Mouse (Mus musculus): ENCODE results near the gene Tfr2. TPM values are rescaled to one million over a fixed set of nuclear protein-coding genes. Genes with fewer than 3 reads are reported as not detected.
A peak's percentile ranks its signal among the peaks of the same experiment; 100 is the strongest.

Gene Tfr2
- total RNA-seq, 2 experiments from 2014 or later = 10.9 to 15.5 TPM

DNA sequence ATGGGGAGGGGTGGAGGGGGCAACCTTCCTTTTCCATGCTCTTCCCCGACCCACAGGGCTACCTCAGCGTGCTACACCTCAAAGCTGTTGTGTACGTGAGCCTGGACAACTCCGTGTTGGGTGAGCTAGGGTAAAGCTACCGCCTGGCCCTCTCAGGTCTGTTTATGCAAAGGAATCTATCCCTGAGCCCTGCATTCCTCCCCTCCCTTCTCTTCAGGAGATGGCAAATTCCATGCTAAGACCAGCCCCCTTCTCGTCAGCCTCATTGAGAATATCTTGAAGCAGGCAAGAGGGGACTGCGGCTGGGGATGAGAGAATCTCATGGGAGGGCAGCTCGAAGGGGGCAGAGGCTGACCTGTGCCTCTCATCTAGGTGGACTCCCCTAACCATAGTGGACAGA is 13.1 kb downstream of the Tfr2 start:
- DNase-seq (ENCODE audit: low spot score in 2 of 2) = no peak

GRCm38 (mm10) chr5:137583670-137584169 is 14.1 kb downstream of the Tfr2 start:
- peak; percentile 64 to 74 for DNase-seq (ENCODE audit: low spot score in 2 of 2)

- peak; percentile 56 to 70 for DNase-seq (ENCODE audit: low spot score in 2 of 2)
Measured at GRCm38 (mm10) chr5:137584976-137585375, 15.3 kb downstream of the Tfr2 start.

GRCm38 (mm10) chr5:137590507-137590906 is 20.9 kb downstream of the Tfr2 start:
- DNase-seq (ENCODE audit: low spot score in 2 of 2) = no peak

DNA sequence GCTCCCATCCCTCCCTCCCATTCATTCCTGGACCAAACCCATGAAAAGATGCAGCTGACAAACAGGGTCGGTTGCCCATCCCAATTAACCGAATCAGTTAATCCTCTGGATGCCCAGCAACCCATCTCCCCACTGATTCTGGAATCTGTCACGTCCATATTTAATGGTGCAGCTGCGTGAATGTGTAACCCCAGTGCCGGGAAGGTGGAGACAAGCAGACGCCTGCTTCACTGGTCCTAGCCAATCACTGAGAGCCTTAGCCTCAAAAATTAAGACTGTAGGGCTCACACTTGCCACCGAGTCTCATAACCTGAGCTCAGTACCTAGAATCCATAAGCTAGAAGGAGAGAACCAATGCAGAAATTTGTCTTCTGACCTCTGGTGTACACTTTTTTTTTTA is 26.3 kb downstream of the Tfr2 start:
- DNase-seq (ENCODE audit: low spot score in 2 of 2) = no peak

- no peak for DNase-seq (ENCODE audit: low spot score in 2 of 2)
Measured at GRCm38 (mm10) chr5:137596601-137597261, 27.1 kb downstream of the Tfr2 start.

- DNase-seq (ENCODE audit: low spot score in 2 of 2) = no peak
Measured at GRCm38 (mm10) chr5:137597625-137598024, 28.0 kb downstream of the Tfr2 start.

DNA sequence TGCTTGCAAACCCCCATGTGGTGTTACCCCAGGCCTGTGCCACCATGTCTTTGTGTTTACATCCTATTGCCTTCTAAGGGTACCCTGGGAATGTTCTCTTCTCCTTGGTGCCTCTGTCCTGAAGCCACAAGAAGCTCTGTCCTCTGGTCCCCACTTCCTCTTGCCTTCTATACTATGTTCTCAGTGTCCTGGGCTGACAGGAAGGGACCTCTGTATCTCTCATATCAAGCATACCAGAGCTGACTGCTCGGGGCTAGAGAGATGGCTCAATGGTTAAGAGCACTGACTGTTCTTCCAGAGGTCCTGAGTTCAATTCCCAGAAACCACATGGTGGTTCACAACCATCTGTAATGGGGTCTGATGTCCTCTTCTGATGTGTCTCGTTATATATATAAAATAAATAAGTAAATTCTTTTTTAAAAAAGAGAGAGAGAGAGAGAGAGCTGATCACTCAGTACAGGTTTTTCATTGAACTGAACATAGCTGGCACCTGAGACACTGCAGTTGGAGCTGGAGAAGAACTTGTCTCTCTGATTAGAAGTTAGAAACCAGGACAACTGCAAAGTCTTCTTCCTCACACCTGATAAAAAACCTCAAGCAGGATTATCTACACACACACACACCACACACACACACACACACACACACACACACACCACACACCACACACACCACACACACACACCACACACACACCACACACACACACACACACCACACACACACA is 28.6 kb downstream of the Tfr2 start:
- DNase-seq (ENCODE audit: low spot score in 2 of 2) = no peak

DNA sequence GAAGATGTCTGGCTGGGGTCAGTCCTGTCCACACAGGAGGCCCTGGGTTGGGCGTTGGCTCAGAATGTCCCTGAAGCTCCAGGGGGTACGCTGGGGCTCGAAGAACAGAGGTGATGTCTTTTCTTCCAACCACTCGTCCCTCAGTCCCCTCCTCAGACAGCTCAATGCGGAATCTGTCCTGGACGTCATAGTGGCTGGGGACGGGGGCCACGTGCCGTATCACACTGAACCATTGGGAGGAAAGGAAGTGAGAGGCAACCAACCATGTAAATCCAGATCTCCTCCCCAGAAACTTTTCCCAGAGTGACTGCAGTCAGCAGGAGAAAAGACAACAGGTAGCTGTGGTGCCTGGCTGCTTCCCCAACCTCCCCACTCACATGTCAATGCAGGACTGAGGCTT is 30.0 kb downstream of the Tfr2 start:
- DNase-seq (ENCODE audit: low spot score in 2 of 2) = no peak

DNA sequence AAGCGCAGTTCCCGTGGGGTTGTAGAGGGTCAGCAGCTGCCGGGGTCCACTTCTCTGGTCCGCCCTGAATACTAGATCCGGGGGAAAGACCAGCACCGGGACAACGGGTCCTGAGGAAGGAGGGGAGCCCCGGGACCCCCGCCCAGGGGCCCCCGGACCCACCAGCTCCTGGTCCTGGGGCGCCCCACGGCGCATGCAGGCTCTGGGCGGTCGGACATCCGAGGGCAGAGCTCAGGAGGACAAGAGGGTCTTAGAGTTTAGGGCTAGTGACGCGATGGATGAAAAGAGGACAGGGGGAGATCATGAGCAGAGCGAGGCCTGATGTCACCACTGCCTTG is 30.6 kb downstream of the Tfr2 start:
- DNase-seq (ENCODE audit: low spot score in 2 of 2) = no peak

DNA sequence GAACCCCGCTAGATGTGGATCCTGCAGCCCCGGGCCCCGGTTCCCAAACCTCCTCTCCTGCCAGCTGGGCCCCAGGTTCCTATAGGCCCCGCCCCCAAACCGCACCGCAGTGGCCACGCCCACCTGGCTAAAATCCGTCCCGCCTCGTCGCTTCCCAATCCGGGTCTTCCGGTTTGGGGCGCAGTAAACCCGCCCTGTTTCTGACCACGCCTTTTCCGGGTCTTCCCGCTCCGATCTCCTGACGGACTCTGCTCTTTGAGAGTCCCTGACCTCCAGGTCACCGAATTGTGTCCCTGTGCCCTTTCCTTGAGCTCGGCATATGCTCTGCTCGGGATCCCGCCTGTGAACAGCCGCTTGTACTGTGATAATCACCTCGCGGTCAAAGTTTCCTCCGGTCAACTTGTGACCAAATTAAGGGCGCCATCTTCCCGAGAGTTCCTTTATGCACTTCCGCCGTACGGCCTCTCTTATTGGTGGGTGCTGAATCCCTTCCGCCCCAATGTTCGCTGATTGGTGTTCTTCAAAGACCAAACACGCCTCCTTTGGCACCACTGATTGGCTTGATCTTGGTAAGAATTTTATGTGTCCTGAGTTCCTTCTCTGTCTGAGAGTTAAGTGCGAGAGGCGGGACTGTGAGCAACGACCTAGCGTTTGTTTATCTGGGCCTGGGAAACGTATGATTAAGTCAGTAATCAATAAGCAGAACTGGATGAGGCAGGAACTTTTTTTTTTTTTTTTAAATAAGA is 31.2 kb downstream of the Tfr2 start, which contains the start of gene Mospd3:
Mospd3 (minus strand) TSS at position 440 of the 746 bp plus-strand sequence.
- peak; percentile 96 to 98 for DNase-seq (ENCODE audit: low spot score in 2 of 2)

DNA sequence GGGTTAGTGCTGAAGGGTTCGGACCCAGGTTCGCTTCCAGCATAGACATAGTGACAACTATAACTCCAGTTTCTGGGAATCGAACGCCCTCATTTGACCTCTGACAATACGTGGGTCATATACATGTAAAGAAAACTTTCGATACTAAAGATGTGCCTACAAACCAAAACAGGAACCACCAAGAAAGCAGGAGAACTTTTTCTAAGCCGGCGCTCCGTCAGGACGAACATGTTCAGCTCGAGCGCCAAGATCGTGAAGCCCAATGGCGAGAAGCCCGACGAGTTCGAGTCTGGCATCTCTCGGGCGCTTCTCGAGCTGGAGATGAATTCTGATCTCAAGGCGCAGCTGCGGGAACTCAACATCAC is 31.7 kb downstream of the Tfr2 start:
- no peak for DNase-seq (ENCODE audit: low spot score in 2 of 2)

DNA sequence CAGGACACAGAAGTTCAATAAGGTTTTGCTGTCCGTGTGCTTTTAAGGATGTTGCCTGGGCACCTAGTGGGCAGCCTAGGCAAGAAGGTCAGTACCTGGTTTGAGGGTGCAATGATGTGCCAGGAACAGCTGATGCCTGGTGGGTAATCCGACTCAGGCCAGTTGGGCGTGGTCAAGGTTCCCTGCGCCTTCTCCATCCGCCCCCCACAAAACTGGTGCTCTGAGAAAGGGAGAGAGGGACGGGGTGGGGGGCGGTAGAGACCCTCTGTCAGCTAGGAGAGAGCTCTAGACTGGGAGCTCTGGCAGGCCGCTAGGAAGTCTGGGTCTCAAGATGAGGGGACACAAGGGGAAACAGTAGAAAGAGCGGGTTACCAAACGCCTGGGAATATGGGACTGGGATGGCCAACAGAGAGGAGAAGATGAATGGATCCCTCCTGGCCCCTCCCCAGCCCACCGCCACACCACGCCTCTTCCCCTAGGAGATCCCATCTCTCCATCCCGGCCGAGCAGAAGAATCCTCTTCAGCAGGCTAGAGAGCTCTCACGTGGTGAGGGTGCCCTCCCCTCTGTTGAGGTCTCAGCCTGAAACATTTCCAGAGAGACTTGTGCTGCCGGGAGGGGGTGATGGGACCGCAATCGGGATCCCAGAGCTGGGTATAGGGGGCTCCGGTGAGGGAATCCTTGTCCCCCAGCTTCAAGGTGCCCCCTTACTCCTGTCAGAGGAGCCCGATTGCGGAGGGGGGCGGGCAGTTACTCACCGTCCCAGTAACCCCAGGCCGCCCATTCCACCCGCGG is 38.4 kb downstream of the Tfr2 start:
- DNase-seq (ENCODE audit: low spot score in 2 of 2) = no peak

DNA sequence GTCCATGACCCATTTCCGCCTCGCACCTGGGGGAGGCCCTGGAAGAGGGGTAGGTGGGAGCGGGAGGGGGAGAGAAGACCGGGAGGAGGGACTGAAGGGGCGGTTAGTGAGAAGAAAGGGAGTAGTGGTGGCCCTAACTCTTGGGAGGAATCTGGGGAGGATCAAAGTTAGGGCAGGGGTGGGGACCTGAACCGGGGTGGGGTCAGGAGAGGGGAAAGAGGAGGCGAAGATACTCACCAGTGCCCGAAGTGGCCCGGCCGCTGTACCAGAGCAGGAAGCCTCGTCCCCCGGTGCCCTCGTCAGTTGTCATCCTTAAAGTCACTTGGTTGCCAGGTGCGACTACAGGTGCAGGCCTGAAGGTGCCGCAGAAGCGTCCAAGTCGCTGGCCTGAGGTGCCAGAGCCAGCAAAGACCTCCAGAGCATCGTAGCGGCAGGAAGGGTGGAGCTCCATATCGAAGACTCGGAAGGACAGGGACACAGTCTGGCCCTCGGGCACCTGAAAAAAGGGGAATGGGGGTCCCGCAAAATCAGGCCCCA is 39.1 kb downstream of the Tfr2 start:
- no peak for DNase-seq (ENCODE audit: low spot score in 2 of 2)

DNA sequence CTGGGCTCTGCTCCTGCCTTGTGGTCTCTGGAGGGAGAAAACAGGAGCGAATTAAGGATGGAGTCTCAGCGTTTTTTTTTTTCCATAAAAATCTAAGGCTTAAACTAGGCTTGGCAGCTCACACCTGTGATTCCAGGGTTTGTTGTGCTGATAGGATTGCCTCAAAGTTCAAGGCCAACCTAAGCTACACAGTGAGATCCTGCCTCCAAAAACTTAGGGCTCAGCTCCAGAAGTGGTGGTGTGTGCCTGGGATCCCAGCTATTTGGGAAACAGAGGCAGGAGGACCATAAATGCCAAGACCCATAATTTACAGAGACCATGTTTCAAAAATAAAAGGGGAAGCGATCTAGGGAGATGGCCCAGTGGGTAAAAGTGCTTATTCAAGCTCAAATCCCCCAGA is 39.7 kb downstream of the Tfr2 start:
- DNase-seq (ENCODE audit: low spot score in 2 of 2) = no peak

DNA sequence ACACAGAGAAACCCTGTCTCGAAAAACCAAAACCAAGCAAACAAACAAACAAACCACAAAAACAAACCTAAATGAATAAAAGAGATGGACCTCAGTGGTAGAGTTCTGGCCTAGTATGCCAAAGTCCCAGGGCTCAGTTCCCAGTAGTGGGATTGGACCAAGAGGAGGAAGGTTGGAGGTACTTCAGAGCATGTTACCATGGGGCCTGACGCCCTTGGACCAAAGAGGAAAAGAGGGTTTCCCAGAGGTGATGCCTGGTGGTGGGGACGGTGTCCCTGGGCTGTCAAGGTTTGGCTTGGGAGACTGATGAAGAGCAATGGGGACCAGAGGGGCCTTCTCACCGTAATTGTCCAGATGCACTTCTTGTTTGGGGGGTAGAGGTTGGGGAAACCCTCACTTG is 40.4 kb downstream of the Tfr2 start:
- DNase-seq (ENCODE audit: low spot score in 2 of 2) = no peak

DNA sequence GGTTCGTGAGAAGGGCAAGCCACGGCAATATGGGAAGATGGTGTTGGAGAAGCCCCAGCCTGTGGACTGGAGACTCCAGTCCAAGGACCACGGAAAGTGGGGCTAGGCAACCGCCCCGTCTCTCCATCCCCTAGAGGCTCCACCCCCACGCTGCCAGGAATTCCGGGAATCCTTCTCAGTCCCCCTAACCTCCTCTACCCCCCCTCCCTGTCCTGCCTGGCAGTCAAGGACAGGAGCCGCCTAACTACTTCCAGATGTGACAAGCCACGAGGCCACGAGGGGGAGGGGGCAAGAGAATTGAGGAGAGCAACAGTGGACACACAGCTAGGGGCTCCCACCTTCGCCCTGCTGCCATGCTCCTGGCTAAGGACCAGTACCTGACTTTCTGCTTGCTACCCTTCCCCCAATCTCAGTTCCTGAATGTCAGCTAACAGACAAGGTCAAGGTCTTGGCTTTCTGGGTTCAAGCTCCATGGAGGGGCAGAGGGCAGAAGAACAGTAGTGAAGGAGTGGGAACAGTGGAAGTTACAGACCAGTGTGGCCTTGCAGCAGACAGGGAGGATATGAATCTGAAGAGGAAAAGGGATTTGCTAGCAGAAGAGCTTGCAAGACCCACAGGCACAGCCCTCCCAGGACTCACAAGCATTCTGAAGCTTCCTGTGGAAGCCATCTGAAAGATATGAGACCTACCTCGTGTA is 41.1 kb downstream of the Tfr2 start:
- no peak for DNase-seq (ENCODE audit: low spot score in 2 of 2)

- no peak for DNase-seq (ENCODE audit: low spot score in 2 of 2)
Measured at GRCm38 (mm10) chr5:137611245-137611602, 41.6 kb downstream of the Tfr2 start.

GRCm38 (mm10) chr5:137613076-137613475 is 43.4 kb downstream of the Tfr2 start:
- DNase-seq (ENCODE audit: low spot score in 2 of 2) = no peak

DNA sequence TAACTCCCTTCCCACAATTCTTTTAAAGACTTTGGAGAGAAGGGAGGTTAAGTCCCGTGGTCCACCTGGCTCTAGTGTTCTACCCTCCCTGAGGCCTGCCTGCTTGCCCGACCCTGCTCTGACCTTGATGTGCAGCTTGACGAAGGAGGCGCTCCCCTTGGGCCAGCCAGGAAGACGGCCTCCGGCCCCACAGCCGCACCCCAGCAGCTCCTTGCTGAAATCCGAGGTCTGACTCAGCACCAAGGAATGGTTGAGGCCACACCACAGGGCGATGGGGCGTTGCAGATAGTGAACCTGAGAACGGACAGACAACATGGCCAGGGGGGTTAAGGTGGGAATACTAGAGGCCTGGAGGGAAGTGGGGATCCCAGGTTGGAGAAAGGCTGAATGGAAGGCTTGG is 43.9 kb downstream of the Tfr2 start, which contains the start of gene Pcolce:
Pcolce (minus strand) TSS at position 235 of the 400 bp plus-strand sequence.
- no peak for DNase-seq (ENCODE audit: low spot score in 2 of 2)

Measured in layer of hippocampus, postnatal 14 days (tissue).